Mouse (Mus musculus): ENCODE results near the gene Coro6. TPM values are rescaled to one million over a fixed set of nuclear protein-coding genes. Genes with fewer than 3 reads are reported as not detected.

Coro6 gene
- total RNA-seq, 1 experiment from 2014 or later: 1.1 TPM

DNA sequence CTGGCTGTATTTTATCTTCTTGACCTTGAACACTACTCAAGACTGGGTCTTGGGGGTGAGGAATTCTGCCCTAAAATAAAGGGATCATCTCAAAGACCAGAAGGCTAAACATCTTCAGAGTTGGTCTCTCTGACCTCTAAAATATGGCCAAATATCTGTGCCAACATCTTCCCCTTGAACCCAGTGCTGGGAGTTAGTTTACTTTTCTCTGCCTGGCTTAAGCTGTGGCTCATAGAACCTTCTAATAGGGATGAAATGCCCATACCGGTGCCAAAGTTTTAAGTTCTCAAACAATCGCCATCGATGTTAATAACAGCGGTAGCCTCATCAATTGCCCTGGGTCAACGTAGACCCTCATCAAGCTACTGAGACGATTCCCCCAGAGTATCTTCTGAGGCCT is 355 bp upstream of the Coro6 start:
- no peak for ATAC-seq (replicated peaks; ENCODE audit: insufficient number of reproducible peaks, low FRiP score, low TSS enrichment, poor library complexity, severe bottlenecking)

- no peak for ATAC-seq (replicated peaks; ENCODE audit: insufficient number of reproducible peaks, low FRiP score, low TSS enrichment, poor library complexity, severe bottlenecking)
These were observed 862 bp downstream of the Coro6 start for GRCm38 (mm10) chr11:77463101-77463445.

- no peak for ATAC-seq (replicated peaks; ENCODE audit: insufficient number of reproducible peaks, low FRiP score, low TSS enrichment, poor library complexity, severe bottlenecking)
These were observed 1.6 kb downstream of the Coro6 start for GRCm38 (mm10) chr11:77463786-77464185.

- no peak for ATAC-seq (replicated peaks; ENCODE audit: insufficient number of reproducible peaks, low FRiP score, low TSS enrichment, poor library complexity, severe bottlenecking)
These were observed 2.5 kb downstream of the Coro6 start for GRCm38 (mm10) chr11:77464684-77465083.

DNA sequence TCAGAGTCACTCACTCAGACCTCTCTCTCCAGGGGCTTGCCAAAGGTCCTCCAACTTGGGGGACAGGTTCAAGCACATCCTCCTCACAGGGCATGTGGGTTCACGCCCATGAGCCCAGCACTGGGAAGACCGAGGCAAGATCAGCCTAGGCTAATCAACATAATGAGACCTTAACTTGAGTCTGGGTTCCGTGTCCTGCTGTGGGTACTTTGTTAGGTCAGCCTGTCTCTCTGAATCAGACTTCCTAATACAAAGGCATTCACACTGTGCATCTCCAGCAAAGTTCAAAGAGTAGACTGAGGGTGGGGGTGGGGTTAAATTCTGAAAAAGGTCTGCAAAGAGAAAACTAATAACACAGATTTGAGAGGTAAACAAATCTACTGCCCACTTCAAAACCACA is 2.9 kb downstream of the Coro6 start:
- ATAC-seq (replicated peaks; ENCODE audit: insufficient number of reproducible peaks, low FRiP score, low TSS enrichment, poor library complexity, severe bottlenecking): no peak

- ATAC-seq (replicated peaks; ENCODE audit: insufficient number of reproducible peaks, low FRiP score, low TSS enrichment, poor library complexity, severe bottlenecking): no peak
These were observed 4.3 kb downstream of the Coro6 start for GRCm38 (mm10) chr11:77466544-77466943.

DNA sequence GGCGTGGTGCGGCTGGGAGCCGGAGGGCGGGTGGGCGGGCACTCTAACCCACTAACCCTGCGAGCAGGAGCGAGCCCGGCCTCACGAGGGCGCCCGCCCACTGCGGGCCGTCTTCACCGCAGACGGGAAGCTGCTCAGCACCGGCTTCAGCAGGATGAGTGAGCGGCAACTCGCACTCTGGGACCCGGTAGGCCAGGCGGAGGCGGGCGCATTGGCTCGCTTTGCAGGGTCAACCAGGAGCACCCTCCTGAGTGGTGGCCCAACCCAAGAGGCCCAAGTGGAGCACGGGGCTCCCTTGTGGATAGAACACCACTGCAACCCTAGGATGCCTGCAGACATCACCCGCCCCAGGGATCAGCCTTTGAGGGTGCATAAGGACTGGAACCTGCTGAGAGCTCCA is 4.9 kb downstream of the Coro6 start:
- peak; percentile 33; the same call in 1 of the 2 replicates for ATAC-seq (replicated peaks; ENCODE audit: insufficient number of reproducible peaks, low FRiP score, low TSS enrichment, poor library complexity, severe bottlenecking)

DNA sequence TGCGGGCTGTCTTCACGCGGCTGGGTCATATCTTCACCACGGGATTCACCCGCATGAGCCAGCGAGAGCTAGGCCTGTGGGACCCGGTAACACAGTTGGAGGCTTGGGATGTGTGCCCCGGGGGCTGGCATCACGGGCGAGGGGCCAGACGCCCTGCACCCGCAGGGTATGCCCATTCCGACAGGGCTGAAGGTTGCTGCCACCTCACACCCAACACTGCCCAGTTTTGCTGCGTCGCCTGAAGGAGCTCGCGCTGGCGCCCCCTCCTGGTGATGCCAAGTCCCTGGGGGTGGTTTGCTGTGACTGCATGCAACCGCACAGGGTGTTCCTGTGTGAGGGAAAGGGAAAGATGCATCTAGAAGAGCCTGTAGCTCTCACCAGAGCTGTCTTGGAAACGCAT is 5.6 kb downstream of the Coro6 start:
- peak; percentile 64 for ATAC-seq (replicated peaks; ENCODE audit: insufficient number of reproducible peaks, low FRiP score, low TSS enrichment, poor library complexity, severe bottlenecking)

- no peak for ATAC-seq (replicated peaks; ENCODE audit: insufficient number of reproducible peaks, low FRiP score, low TSS enrichment, poor library complexity, severe bottlenecking)
These were observed 6.2 kb downstream of the Coro6 start for GRCm38 (mm10) chr11:77468397-77468796.

DNA sequence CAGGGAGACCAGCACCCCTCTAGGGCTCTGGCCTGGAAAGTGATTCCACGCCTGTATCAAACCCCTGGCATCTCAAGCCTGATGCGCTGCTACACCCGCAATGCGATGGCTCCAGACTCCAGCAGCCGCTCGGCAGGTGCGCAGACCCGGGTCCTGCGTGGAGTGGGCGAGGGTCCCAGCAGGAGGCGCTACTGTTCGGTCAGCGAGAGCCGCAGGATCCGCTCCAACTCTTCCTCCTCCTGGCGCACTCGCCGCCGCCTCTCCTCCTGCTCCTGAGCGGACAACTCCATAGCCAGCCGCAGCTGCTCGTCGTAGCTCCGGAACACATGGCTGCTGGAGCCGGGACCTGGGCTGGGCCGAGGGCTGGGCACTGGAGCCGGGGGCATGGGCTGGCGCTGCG is 9.2 kb downstream of the Coro6 start:
- ATAC-seq (replicated peaks; ENCODE audit: insufficient number of reproducible peaks, low FRiP score, low TSS enrichment, poor library complexity, severe bottlenecking): no peak

DNA sequence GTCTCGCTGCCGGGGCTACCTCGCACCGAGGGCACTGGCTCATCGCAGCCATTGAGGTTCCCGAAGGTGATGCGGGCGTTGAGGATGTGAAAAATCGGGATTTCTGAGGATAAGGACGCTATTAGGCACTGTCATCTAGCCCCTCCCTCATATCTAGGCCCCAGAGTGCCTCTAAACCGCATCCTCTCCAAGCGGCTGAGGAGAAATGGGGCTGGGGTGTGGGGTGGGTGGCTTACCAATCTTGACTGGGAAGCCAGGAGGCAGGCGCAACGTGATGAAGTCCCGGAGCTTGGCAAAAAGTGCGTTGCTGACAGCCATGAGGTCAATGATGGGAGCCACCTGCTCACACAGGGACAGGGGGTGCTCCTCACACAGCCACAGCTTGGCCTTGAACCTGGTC is 10.6 kb downstream of the Coro6 start:
- no peak for ATAC-seq (replicated peaks; ENCODE audit: insufficient number of reproducible peaks, low FRiP score, low TSS enrichment, poor library complexity, severe bottlenecking)

DNA sequence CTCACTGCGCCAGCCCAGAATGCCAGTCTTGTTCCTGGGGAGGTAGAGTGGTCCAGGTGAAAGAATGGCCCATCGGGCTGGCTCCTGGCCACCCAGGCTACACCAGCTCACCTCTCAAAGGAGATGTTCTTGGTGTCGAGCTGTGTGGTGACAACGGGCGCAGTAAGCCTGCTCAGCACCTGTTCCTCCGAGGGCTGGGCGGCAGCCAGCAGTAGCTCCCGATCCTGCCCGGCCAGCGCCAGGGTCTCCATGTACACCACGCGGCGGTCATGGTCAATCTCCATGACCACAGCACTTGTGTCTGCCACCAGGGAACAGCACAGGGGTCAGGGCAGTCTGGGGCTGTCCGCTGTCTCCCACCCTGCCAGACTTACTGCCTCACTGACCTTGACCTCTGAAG is 14.0 kb downstream of the Coro6 start:
- ATAC-seq (replicated peaks; ENCODE audit: insufficient number of reproducible peaks, low FRiP score, low TSS enrichment, poor library complexity, severe bottlenecking): no peak

DNA sequence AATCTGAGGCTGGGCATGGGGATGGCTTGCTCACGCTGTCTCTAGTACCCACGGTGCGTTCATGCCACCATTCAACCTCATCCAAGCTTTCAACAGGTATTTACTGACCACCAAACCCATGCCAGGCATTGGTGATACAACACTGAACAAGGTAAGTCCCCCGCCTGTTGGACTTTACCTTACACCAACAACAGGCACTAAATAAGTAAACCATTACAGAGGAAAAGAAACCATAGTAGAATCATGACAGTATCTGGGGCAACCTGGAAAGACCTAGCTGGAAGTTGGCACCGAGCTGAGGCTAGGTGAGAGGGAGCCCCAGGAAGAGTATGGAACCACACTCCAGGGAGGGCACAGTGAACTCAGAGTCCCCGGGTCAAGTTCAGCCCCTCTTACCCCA is 14.7 kb downstream of the Coro6 start:
- no peak for ATAC-seq (replicated peaks; ENCODE audit: insufficient number of reproducible peaks, low FRiP score, low TSS enrichment, poor library complexity, severe bottlenecking)

GRCm38 (mm10) chr11:77483043-77483442 is 20.8 kb downstream of the Coro6 start:
- no peak for ATAC-seq (replicated peaks; ENCODE audit: insufficient number of reproducible peaks, low FRiP score, low TSS enrichment, poor library complexity, severe bottlenecking)

GRCm38 (mm10) chr11:77483510-77484255 is 21.5 kb downstream of the Coro6 start:
- ATAC-seq (replicated peaks; ENCODE audit: insufficient number of reproducible peaks, low FRiP score, low TSS enrichment, poor library complexity, severe bottlenecking): no peak

GRCm38 (mm10) chr11:77485229-77485628 is 23.0 kb downstream of the Coro6 start:
- no peak for ATAC-seq (replicated peaks; ENCODE audit: insufficient number of reproducible peaks, low FRiP score, low TSS enrichment, poor library complexity, severe bottlenecking)

DNA sequence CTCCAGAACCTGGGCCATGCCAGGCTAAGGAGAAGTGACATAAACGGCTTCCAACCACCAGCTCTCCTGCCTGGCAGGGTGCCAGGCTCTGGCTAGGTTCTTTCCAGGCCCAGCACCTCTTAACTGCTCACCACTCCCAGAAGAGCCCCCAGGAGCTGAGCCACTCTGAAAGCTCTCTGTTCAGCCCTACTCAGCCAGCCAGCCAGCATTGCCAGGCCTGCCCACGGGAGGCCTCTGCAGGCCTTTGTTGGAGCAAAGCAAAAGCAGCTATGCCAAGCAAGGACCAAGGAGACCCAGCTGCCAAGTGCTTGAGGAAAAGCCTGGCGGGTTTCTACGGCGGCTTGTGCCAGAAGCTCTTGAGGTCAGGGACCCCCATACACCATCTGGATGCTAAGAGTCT is 24.6 kb downstream of the Coro6 start:
- no peak for ATAC-seq (replicated peaks; ENCODE audit: insufficient number of reproducible peaks, low FRiP score, low TSS enrichment, poor library complexity, severe bottlenecking)

DNA sequence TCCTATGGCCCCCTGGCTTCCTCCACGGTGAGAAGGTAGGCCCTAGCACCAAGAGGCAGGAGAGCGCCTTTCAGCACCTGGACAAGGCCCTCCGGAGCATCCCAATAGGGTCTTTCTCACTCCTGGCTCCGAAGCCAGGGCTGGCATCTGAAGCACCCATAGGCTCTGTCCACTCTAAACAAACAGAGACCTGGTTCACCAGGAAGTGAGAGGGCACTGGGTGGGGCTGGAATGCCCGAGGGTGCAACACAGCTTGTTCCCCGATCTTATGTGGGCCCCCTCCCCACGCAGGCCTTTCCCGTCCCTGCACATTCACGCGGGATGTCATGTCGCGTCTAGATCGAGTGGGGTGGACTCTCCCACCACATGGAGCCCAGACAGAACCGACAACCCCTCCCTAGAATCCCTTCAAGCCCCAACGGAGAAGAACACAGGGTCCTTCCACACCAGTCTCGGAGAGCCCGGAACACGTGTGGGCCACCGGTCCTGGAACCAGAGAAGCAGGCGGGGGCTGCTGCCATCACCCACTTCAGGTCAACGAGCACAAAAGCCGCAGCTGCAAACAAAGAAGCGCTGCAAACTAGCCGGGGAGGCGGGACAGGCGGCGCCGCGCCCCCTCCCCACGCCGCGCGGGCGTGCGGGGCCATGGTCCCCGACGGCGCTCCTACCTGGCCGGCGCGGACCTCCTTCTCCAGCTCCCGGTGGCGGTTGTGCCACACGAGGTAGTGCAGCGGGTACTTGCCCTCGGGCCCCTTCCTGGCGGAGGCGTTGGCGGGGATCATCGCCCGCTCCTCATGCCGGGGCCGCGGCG is 26.8 kb downstream of the Coro6 start:
- ATAC-seq (replicated peaks; ENCODE audit: insufficient number of reproducible peaks, low FRiP score, low TSS enrichment, poor library complexity, severe bottlenecking): no peak

DNA sequence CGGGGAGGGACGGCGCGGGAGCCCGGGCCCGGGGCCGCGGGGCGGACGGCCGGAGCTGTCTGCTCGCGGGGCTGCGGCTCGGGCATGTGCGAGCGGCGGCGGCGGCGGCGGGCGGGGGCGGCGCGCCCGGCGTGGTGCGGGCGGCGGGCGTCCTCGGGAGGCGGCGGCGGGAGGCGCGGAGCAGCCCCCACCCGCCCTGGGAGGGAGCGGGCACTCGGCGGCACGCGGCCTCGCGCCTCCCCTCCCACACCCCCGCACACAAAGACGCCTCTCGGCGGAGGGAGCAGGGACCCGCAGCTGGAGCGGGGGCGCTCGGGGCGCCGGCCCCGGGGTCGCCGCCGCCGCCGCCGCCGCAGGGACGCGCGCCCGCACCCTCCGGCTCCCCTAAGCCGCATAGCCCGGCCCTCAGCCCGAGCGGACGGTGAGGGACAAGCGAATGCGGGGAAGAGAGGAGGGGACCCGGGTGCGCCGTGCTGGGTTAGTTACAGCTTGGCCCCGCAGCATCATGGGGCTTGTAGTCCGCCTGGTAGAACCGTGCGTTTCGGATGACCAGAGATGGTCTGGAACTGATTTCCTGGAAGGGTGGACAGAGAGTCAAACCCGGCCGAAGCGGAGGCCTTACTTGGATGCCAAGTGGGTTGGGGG is 27.5 kb downstream of the Coro6 start, which contains the start of gene Ankrd13b:
Gene Ankrd13b, minus strand, starts transcription at position 88 of the 645 bp plus-strand sequence.
- ATAC-seq (replicated peaks; ENCODE audit: insufficient number of reproducible peaks, low FRiP score, low TSS enrichment, poor library complexity, severe bottlenecking): no peak

GRCm38 (mm10) chr11:77490451-77490850 is 28.2 kb downstream of the Coro6 start:
- no peak for ATAC-seq (replicated peaks; ENCODE audit: insufficient number of reproducible peaks, low FRiP score, low TSS enrichment, poor library complexity, severe bottlenecking)

Data from monocyte, adult 5-6 weeks (primary cell).